Mouse (Mus musculus) brown adipose tissue, adult 24 weeks (tissue): ENCODE measurements at regions not wholly inside any gene's neighbourhood (a gene's known extent, or its start where the extent isn't known, plus 50 kb on each side); places are given as distances from the start of the nearest gene placed in this dataset.
"Not testable (repeated sequence)": the region's sequence is repeated elsewhere in the genome, so short reads cannot be mapped to it uniquely, and the experiment has no call there.

Source experiments
- H3K27ac ChIP-seq: fragments of 200-500 bp; replicated peaks from 2 replicates; pipeline ENCODE4 v1.5.1; 2012; ENCODE audit warnings: low read depth, mild to moderate bottlenecking, low read length
- H3K4me1 ChIP-seq: fragments of 200-500 bp; 2 replicates; pipeline ENCODE4 v1.6.1; 2012; ENCODE audit warnings: low read length, mixed read lengths; ENCODE audit not compliant: control insufficient read depth, insufficient read depth, insufficient read length
- H3K4me3 ChIP-seq: fragments of 200-500 bp; 2 replicates; pipeline ENCODE4 v1.5.1; 2012; ENCODE audit warnings: low read depth, mild to moderate bottlenecking, low read length, moderate library complexity; ENCODE audit not compliant: insufficient read depth

DNA sequence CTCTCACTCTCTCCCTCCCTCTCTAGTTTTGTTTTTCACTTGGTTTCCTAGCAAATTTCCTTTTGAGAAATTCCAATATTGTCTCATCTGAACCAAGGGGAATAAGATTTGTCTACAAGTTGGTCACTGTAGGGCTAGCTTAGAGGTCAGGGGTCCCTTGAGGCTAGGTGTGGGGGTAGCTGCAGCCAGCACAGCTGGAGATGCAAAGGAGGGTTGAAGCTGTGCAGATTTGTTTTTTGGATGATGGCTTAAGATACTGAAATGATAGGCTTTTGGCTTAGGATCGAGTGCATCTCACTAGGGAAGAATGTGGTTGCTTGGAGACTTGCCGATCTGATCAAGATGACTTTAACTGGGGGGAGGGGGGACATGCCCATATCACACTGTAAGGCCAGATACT, 88.3 kb upstream of the Tmem28 start:
- no peaks in the 10 kb centered on the region for H3K4me1 ChIP-seq
- H3K4me3 ChIP-seq = no peak overlapping the region
- H3K27ac ChIP-seq = no peak overlapping the region

- Histone ChIP-seq H3K4me3 (no peak overlapping the region), H3K27ac (no peak overlapping the region), H3K4me1 (no peaks in the 10 kb centered on the region)
Measured at GRCm38 (mm10) chrX:99725101-99725500, 95.7 kb upstream of the Tmem28 start.

- no peak overlapping the region for H3K4me3 ChIP-seq
- no peaks in the 10 kb centered on the region for H3K4me1 ChIP-seq
- no peak overlapping the region for H3K27ac ChIP-seq
Measured at GRCm38 (mm10) chrX:99695366-99695765, 125.5 kb upstream of the Tmem28 start.

GRCm38 (mm10) chrX:99690971-99691370, 129.8 kb upstream of the Tmem28 start:
- Histone ChIP-seq H3K27ac (no peak overlapping the region), H3K4me3 (no peak overlapping the region), H3K4me1 (no peaks in the 10 kb centered on the region)

DNA sequence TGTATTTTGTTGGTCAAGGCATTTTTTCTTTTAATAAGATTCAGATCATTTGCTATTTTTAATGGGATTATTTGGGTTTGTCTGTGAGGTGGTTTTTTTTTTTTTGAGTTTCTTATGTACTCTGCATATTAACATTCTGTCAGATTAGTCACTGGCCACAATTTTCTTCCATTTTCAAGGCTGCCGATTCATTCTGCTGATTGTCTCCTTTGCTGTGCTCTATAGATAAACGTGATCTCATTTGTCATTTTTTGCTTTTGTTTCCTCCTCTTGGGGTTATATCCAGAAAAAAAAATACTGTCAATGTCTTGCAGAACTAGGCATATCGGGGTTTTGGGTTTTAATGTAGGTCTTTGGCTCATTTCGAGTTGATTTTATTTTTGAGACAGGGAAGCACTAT, 131.1 kb upstream of the Tmem28 start:
- Histone ChIP-seq H3K27ac (no peak overlapping the region), H3K4me3 (no peak overlapping the region), H3K4me1 (no peaks in the 10 kb centered on the region)

DNA sequence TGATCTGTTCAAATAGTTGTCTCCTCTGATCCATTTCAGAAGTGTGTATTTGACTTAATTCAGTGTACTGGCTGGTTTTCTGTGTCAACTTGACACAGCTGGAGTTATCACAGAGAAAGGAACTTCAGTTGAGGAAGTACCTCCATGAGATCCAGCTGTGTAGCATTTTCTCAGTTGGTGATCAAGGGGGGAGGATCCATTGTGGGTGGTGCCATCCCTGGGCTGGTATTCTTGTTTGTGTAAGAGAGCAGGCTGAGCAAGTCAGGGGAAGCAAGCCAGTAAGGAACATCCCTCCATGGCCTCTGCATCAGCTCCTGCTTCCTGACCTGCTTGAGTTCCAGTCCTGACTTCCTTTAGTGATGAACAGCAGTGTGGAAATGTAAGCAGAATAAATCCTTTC, 138.3 kb upstream of the Tmem28 start:
- H3K27ac ChIP-seq, H3K4me1 ChIP-seq, H3K4me3 ChIP-seq: not testable (repeated sequence)

DNA sequence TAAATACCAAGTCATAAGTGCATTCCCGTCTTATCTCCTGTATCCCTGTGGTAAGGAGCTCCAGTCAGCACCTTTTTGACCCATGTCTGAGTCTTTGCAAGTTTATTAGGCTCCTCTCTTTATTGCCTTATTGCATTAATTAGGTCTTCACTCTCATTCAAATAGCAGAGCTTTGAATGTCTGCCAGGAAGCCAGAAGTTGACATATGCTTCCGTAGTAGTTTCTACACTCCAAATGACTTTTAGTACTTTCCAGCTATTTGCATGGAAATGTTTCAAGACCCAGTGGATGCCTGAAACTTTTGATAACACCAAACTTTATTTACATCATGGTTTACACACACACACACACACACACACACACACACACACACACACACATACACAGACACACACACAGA, 153.2 kb upstream of the Tmem28 start:
- H3K4me1 ChIP-seq = no peaks in the 10 kb centered on the region

GRCm38 (mm10) chrX:99662566-99662965, 158.3 kb upstream of the Tmem28 start:
- no peak overlapping the region for H3K4me3 ChIP-seq
- no peaks in the 10 kb centered on the region for H3K4me1 ChIP-seq
- no peak overlapping the region for H3K27ac ChIP-seq

More for the DNA sequence above, 153.2 kb upstream of the Tmem28 start:
- Histone ChIP-seq H3K27ac (no peak overlapping the region), H3K4me3 (no peak overlapping the region)

DNA sequence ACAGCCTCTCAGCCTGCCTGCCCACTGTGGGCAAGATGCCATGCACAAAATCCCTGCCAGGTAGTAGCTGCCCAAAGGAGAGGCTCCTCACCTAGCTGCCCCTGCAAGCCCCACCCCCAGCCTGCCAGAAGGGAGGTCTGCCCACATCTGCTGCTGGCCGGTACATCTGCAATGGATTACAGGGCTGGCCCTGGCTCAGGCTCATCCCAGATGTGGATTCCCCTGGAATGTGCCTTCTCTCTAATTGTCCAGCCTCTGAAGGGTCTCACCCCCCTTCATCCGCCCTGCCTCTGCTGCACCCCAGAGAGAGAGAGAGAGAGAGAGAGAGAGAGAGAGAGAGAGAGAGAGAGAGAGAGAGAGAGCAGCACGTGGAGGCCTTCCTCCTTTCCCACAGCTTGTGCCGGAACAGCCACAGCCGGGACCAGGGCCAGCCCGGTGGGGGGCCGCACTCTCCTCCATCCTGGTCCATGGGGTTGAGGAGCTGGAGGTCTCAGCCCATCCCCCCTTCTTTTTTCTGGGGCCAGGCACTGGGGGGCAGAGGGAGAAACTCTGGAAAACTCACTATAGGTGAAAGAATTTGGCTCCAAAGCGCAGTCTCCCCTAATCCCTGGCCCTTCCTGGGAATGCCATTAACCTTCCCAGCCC, 161.2 kb upstream of the Tmem28 start:
- Histone ChIP-seq H3K4me1 (no peaks in the 10 kb centered on the region), H3K27ac (no peak overlapping the region), H3K4me3 (no peak overlapping the region)

- no peak overlapping the region for H3K4me3 ChIP-seq
- H3K27ac ChIP-seq = no peak overlapping the region
- no peaks in the 10 kb centered on the region for H3K4me1 ChIP-seq
Measured at GRCm38 (mm10) chrX:99657790-99658451, 162.9 kb upstream of the Tmem28 start.

DNA sequence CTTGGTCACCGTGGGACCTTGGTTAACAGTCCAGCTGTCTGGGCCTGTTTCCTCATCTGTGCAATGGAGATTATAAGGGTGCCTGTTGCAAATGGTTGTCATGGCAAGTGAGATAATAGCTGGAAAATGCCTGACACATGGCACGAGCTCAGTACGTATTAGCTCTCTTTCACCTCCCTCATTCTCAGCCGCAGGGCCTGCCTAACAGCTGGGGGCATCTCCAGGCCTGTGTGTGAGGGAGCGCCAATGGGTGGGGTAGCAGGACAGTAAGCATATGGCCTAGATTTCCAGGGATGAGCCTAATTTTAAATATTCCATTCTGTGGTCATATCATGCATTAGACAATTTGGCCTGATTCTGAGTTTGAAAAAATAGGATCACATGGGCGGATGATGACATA, 163.8 kb upstream of the Tmem28 start:
- H3K4me1 ChIP-seq = no peaks in the 10 kb centered on the region
- no peak overlapping the region for H3K27ac ChIP-seq
- H3K4me3 ChIP-seq = no peak overlapping the region

DNA sequence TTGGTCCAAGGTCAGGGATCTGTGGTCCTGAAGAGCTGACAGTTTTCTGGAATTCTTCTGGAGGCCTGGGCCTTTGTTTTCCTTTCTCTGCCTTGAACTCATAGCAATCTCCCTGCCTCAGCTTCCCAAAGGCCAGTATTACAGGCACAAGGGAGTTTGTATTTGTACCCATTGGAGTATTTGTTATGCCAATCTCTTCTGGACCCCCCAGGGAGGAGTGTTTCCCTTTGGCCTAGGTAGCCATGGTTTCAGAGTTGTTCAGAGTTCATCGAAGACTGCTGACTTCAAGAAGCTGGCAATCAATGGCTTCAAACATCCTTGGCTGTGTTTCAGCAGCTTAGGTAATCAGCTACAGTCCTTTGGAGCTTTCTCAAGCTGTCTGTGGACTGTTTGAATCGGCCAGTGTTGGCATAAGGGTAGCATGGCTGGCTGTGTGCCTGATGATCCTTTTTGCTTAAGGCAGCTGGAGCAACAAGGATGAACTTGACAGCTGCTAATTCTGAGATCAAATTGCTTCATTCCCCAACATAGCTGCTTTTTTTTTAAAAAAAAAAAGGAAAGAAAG, 161.2 kb upstream of the Pja1 start:
- no peak overlapping the region for H3K27ac ChIP-seq
- H3K4me3 ChIP-seq = no peak overlapping the region
- no peaks in the 10 kb centered on the region for H3K4me1 ChIP-seq

- Histone ChIP-seq H3K4me1 (no peaks in the 10 kb centered on the region), H3K4me3 (no peak overlapping the region), H3K27ac (no peak overlapping the region)
Measured at GRCm38 (mm10) chrX:99624515-99625179, 153.6 kb upstream of the Pja1 start.

DNA sequence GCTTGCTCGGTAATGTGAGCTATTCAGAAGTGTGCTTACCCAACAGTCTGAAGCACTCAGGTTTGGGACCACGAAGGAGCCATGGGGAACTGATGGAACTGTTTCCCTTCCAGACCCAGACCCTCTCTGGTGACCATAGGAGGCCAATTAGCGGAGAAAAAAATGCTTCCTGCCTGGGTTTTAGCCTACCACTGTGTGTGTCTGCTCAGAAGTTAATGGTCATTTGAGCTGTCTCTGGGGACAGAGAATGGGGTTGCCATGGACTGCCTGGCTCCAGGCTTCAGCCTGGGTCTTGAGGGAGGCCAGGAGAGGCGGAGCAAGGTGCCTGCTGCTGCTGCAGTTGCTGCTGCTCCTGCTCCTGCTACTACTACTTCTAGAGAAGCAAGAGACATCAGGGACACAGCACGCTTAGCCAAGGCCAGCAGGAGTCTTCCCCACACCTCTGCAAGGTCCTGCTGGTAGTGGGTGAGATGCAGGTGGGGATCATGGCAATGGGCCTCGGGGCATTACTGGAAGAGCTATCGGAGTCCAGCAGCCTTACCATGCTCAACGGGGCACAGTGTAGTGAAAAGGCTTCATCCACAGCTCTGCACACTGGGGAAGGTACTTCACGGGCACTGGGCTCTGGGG, 141.2 kb upstream of the Pja1 start:
- no peak overlapping the region for H3K27ac ChIP-seq
- H3K4me3 ChIP-seq = no peak overlapping the region
- no peaks in the 10 kb centered on the region for H3K4me1 ChIP-seq

DNA sequence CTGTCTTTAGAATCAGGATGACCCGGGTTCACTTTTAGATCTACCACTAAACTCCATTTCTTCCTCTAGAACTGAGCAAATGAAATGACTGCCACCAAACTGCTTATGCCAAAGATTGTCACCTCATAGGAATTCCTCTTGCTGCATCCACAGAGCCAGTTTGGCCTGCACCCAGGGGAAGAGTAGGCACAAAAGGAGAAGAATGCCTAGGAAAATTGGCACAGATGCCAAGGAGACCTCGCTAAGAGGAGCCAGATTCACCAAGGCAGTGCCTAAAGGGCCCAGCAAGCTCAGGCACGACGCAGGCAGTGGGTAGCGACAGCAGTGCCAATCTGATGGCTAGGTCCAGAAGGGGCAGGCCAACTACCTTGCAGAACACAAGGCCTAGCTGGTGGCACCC, 139.0 kb upstream of the Pja1 start:
- Histone ChIP-seq H3K27ac (no peak overlapping the region), H3K4me3 (no peak overlapping the region), H3K4me1 (peaks cover 4% of the 10 kb centered on the region; the same call in 1 of the 2 replicates)
